Mouse (Mus musculus) layer of hippocampus, adult 8-10 months (tissue): ENCODE data around the gene Olfr620. TPM values are rescaled to one million over a fixed set of nuclear protein-coding genes. Genes with fewer than 3 reads are reported as not detected.

ENCODE experiments used
- DNase-seq, 2 experiments: peaks; one replicate each; pipeline ENCODE4 v3.0.0; 2022; ENCODE audit warnings: low spot score in 2 of 2
- microRNA-seq, 2 experiments: library from miRNA; unstranded; fragments of <30 nt; microRNA quantifications; one replicate each; pipeline ENCODE4 v1.2.0; 2022
- total RNA-seq, 4 experiments: library from RNA; stranded (reverse); gene quantifications; 2 replicates each; pipeline ENCODE4 v1.2.4; 2022

Gene Olfr620
- total RNA-seq = not detected

- DNase-seq = no peak
Observed at GRCm38 (mm10) chr7:103612434-103612833, at the start of gene Olfr620. Gene Olfr620, minus strand, starts transcription at chr7:103612534.

GRCm38 (mm10) chr7:103644070-103644469 lies 31.7 kb upstream of the Olfr620 start:
- no peak for DNase-seq

- no peak for DNase-seq
Observed at GRCm38 (mm10) chr7:103642602-103643001, 30.3 kb upstream of the Olfr620 start, which contains the start of gene Olfr622. Gene Olfr622, minus strand, starts transcription at chr7:103642702.

GRCm38 (mm10) chr7:103636795-103637194 lies 24.5 kb upstream of the Olfr620 start:
- no peak for DNase-seq

DNA sequence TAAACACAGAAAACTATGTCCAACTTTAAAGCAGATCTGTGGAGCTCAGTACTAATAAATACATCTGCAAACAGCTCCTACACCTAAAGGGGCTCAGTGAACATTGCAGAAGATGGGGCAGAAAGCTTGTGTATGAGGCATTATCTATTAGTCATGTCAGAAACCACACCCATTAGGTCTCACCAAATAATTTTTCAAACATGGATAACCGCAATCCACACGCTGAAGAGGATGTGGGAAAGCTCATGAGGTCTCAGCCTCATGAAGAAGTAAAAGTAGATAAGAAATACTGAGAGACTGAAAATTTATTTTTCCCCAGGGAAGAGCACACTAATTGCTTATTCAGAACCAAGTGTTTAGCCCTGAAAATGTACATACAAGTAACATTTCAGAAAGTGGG lies 4.9 kb downstream of the Olfr620 start:
- no peak for DNase-seq

GRCm38 (mm10) chr7:103600275-103600674 lies 12.1 kb downstream of the Olfr620 start, which contains the start of gene Olfr619:
Gene Olfr619, plus strand, starts transcription at chr7:103600575.
- no peak for DNase-seq

- no peak for DNase-seq
Observed at GRCm38 (mm10) chr7:103589803-103590202, 22.5 kb downstream of the Olfr620 start, which contains the start of gene Olfr618. Gene Olfr618, plus strand, starts transcription at chr7:103590103.

- DNase-seq = no peak
Observed at GRCm38 (mm10) chr7:103572761-103573160, 39.6 kb downstream of the Olfr620 start, which contains the start of gene Olfr617. Gene Olfr617, plus strand, starts transcription at chr7:103573061.

DNA sequence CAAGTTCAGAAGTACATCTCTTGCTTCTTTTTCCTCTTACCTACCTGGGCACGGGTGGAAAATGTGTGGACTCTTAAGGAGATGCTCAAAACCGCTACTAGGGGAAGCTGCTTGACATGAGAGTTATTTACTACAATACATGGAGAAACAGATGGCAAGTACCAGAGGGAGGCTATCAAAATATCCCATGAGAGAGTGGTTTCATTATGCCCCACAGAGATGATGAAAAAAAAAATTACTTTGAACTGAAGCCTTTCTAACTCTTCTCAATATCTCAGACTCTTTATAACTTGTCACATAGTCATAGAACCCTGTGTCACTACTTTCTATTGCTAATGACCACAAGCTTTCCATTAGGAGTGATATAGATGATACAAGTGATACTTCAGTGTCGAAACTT lies 43.3 kb downstream of the Olfr620 start, which contains the start of gene Olfr616:
Olfr616 (minus strand) TSS at position 101 of the 400 bp plus-strand sequence.
- no peak for DNase-seq

DNA sequence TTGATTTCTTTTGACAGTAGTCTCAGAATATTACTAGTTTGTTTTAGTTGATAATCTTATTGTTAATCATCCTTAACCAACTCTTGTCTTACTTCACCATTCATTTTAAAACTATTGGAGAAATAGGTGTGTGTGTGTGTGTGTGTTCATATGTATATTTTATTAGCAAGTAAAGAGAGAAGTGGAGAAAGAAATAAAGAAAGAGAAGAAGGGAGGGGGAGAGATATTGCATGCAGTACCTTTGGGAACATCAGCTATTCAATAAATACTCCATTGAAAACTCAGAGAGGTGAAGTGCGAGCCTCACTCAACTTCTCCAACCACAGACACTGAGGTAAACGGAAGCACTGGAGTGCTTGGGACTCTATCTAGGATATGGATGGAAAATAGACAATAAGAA lies 56.6 kb downstream of the Olfr620 start, which contains the start of gene Olfr615:
Olfr615 (plus strand) TSS at position 301 of the 400 bp plus-strand sequence.
- no peak for DNase-seq

Small RNA genes lying within 50 kb of the gene (microRNA-seq; reads per million reads assigned to microRNA genes)
- 0 reads per million in 2 experiments for gene Gm26506

Other genes starting within 250 kb of the Olfr620 start
- gene Olfr601, start 249.9 kb downstream of the Olfr620 start, total RNA-seq = not detected
- not detected for gene Olfr603, start 226.4 kb downstream of the Olfr620 start, total RNA-seq
- gene Usp17lc, start 197.5 kb downstream of the Olfr620 start, total RNA-seq = not detected
- not detected for gene Olfr605, start 167.1 kb downstream of the Olfr620 start, total RNA-seq
- gene Olfr606, start 163.5 kb downstream of the Olfr620 start, total RNA-seq = not detected
- not detected for gene Olfr607, start 148.4 kb downstream of the Olfr620 start, total RNA-seq
- gene Olfr608, start 142.7 kb downstream of the Olfr620 start, total RNA-seq = not detected
- gene Olfr609, start 114.5 kb downstream of the Olfr620 start, total RNA-seq = not detected
- not detected for gene Olfr610, start 100.4 kb downstream of the Olfr620 start, total RNA-seq
- not detected for gene Olfr611, start 91.7 kb downstream of the Olfr620 start, total RNA-seq
- not detected for gene Olfr612, start 69.8 kb downstream of the Olfr620 start, total RNA-seq
- not detected for gene Olfr613, start 64.5 kb downstream of the Olfr620 start, total RNA-seq
- gene Olfr615, start 56.5 kb downstream of the Olfr620 start, total RNA-seq = not detected
- not detected for gene Olfr616, start 43.4 kb downstream of the Olfr620 start, total RNA-seq
- not detected for gene Olfr617, start 39.5 kb downstream of the Olfr620 start, total RNA-seq
- not detected for gene Olfr618, start 22.4 kb downstream of the Olfr620 start, total RNA-seq
- gene Olfr619, start 12.0 kb downstream of the Olfr620 start, total RNA-seq = not detected
- not detected for gene Olfr622, start 30.2 kb upstream of the Olfr620 start, total RNA-seq
- gene Olfr623, start 51.2 kb upstream of the Olfr620 start, total RNA-seq = not detected
- under 1 TPM in 1 of 4 experiments, not detected in 3; 0.06 TPM for gene Olfr624, start 58.7 kb upstream of the Olfr620 start, total RNA-seq
- not detected for gene Olfr625-ps1, start 70.2 kb upstream of the Olfr620 start, total RNA-seq
- gene Olfr243, start 102.1 kb upstream of the Olfr620 start, total RNA-seq = not detected
- not detected for gene Olfr628, start 117.8 kb upstream of the Olfr620 start, total RNA-seq
- not detected for gene Olfr629, start 132.4 kb upstream of the Olfr620 start, total RNA-seq
- not detected for gene Olfr630, start 144.8 kb upstream of the Olfr620 start, total RNA-seq
- gene Olfr69, start 159.1 kb upstream of the Olfr620 start, total RNA-seq = not detected
- gene Olfr68, start 167.2 kb upstream of the Olfr620 start, total RNA-seq = not detected
- not detected for gene Olfr67, start 179.3 kb upstream of the Olfr620 start, total RNA-seq
- 10 to 100 TPM; 18.7 to 28.1 (median 21.1) TPM for gene Hbb-bt, start 201.5 kb upstream of the Olfr620 start, total RNA-seq
- gene Hbb-bs, start 215.6 kb upstream of the Olfr620 start, total RNA-seq = 100 to 1,000 TPM; 155 to 350 (median 222) TPM
- not detected for gene Hbb-bh2, start 228.0 kb upstream of the Olfr620 start, total RNA-seq
- not detected for gene Hbb-bh1, start 230.6 kb upstream of the Olfr620 start, total RNA-seq
- not detected for gene Hbb-y, start 240.7 kb upstream of the Olfr620 start, total RNA-seq